Mouse (Mus musculus) 3T3-L1 (cell line): ENCODE measurements at regions not wholly inside any gene's neighbourhood (a gene's known extent, or its start where the extent isn't known, plus 50 kb on each side); places are given as distances from the start of the nearest gene placed in this dataset.

Experiments
- DNase-seq: peaks from one replicate; pipeline ENCODE4 v3.0.0-alpha.2; 2015; ENCODE audit warnings: low read depth, low spot score

GRCm38 (mm10) chr3:77051884-77052283, 977.8 kb downstream of the Fstl5 start:
- DNase-seq = no peak

GRCm38 (mm10) chr3:77075055-77075454, 1001.0 kb downstream of the Fstl5 start:
- peak; percentile 88 for DNase-seq

DNA sequence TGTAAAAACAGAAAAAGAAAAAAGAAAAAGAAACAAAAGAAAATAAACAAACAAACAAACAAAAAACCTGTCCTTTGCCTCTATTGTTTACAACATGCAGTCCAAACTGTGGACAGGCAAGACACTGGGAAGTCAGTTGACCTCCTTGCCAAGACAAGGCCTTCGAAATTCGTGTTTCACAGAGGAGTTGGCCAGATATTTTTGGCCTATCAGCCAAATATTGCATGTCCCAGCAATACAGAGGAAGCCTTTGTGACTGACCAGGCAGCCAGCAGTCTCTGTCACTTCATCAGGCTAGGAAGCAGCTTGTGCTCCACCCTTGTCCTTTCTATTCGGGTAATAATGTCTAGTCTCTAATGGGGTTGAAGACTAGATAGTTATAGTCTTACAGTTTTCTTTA, 1017.7 kb downstream of the Fstl5 start:
- DNase-seq = no peak

- DNase-seq = peak; percentile 94
Measured at GRCm38 (mm10) chr3:77112969-77113368, 1038.9 kb downstream of the Fstl5 start.

GRCm38 (mm10) chr3:77120581-77120980, 1046.5 kb downstream of the Fstl5 start:
- peak; percentile 95 for DNase-seq

GRCm38 (mm10) chr3:77151636-77152035, 1077.6 kb downstream of the Fstl5 start:
- DNase-seq = no peak

DNA sequence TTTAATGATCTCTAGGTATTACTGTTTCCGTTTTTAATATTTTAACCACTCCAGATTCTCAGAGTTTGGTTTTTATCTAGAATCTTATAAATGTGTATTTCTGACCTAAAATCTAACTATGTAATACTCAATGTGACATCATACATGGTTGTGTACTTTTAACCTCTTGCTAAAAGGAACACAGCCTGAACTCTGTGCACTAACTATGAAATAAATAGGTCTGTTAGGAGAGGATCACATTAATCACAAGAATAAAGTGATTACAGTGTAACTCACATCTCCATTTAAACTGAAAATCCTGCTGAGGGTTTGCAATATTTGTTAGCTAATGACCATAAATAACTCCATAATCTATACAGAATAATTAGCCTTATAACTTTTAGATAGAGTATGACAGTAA, 1123.8 kb downstream of the Fstl5 start:
- DNase-seq = no peak

DNA sequence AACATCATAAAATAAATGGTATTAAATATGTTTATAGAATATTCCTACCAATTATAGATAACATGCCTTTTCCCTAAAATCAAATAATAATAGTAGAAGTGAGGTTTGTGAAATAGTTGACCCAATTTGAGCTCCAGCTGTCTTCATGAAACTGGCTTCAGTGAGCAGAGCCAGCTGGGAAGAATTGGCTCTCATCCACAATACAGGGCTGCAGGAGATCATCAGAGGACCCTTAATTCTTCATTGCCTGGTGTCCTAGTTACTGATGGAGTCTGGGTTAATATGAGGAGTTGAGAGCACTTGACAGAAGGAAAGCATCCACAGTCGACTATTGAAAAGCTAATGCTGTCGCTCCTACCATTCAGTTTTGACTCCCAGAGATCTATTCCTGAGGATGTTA, 1124.2 kb downstream of the Fstl5 start:
- no peak for DNase-seq

- no peak for DNase-seq
Measured at GRCm38 (mm10) chr3:77226007-77226406, 1151.9 kb downstream of the Fstl5 start.
